Mouse (Mus musculus) heart, adult 2 months (tissue): Measurements from ENCODE around the gene Specc1. TPM values are rescaled to one million over a fixed set of nuclear protein-coding genes. Genes with fewer than 3 reads are reported as not detected.

Experiments
- DNase-seq, 2 experiments: peaks; one replicate each; pipeline ENCODE4 v3.0.0; 2021
- H3K27ac ChIP-seq: fragments of 200-600 bp; 2 replicates; pipeline ENCODE4 v1.8.1; 2022
- H3K27me3 ChIP-seq: fragments of 200-500 bp; 2 replicates; pipeline ENCODE4 v1.6.1; 2012; ENCODE audit warnings: mild to moderate bottlenecking, low read length, inconsistent platforms, mixed read lengths; ENCODE audit not compliant: control insufficient read depth, insufficient read depth
- H3K36me3 ChIP-seq: fragments of 200-500 bp; 2 replicates; pipeline ENCODE4 v1.6.1; 2012; ENCODE audit warnings: low read length, inconsistent platforms; ENCODE audit not compliant: control insufficient read depth, insufficient read depth
- H3K4me1 ChIP-seq: fragments of 200-500 bp; 2 replicates; pipeline ENCODE4 v1.6.1; 2011; ENCODE audit warnings: low read length; ENCODE audit not compliant: control insufficient read depth, insufficient read depth
- H3K4me3 ChIP-seq: fragments of 200-600 bp; 2 replicates; pipeline ENCODE4 v1.8.1; 2022
- H3K79me2 ChIP-seq: fragments of 200-500 bp; replicated peaks from 2 replicates; pipeline ENCODE4 v1.6.1; 2012; ENCODE audit warnings: mild to moderate bottlenecking, inconsistent platforms, low read length, moderate library complexity, mixed read lengths; ENCODE audit not compliant: control insufficient read depth, insufficient read depth
- H3K9ac ChIP-seq: fragments of 200-500 bp; 2 replicates; pipeline ENCODE4 v1.6.1; 2012; ENCODE audit warnings: low read depth, mild to moderate bottlenecking, control low read depth, inconsistent platforms, low read length, mixed read lengths
- CTCF ChIP-seq: fragments of 200-600 bp; IDR thresholded peaks from 2 replicates; pipeline ENCODE4 v1.8.1; 2022; ENCODE audit warnings: antibody characterized with exemption, mild to moderate bottlenecking, moderate library complexity
- EP300 ChIP-seq: fragments of 200-500 bp; IDR thresholded peaks from 2 replicates; pipeline ENCODE4 v1.6.1; 2011; ENCODE audit warnings: low read depth, low read length, control low read depth; ENCODE audit not compliant: insufficient read depth
- POLR2A ChIP-seq: fragments of 200-500 bp; IDR thresholded peaks from 2 replicates; pipeline ENCODE4 v1.6.1; 2011; ENCODE audit warnings: mild to moderate bottlenecking, low read depth, low read length, control low read depth; ENCODE audit not compliant: insufficient read depth
- WGBS: fragments of 180-500 bp; shearing (Covaris S2); methylation state at CpG from one replicate; pipeline ENCODE4 v1.1.7; 2018; 5-methylcytosine and 5-hydroxymethylcytosine counted together
- intact Hi-C: fragments of 180-260 bp; cut with DNase I; formaldehyde crosslinking; loops from one replicate; pipeline ENCODE4 v1.15.1; 2025
- polyA plus RNA-seq: library from polyadenylated mRNA; depleted of rRNA; stranded (reverse); fragments of >200 nt; gene quantifications from 2 replicates; pipeline ENCODE4 v1.2.3, GENCODE M21; 2012
- total RNA-seq, 2 experiments: library from RNA; stranded (reverse); gene quantifications; 2 replicates each; pipeline ENCODE4 v1.2.3; 2021

Specc1 gene
- total and polyA plus RNA-seq, 3 experiments, result 3.5 to 21.6 (median 4.6) TPM

GRCm38 (mm10) chr11:62086648-62087047, 130.1 kb downstream of the Specc1 start:
- WGBS, result 89% methylated on average over 2 of the region's 2 CpGs

GRCm38 (mm10) chr11:62087051-62087450, 130.5 kb downstream of the Specc1 start:
- no peak for DNase-seq
- Histone ChIP-seq H3K36me3 (no peaks in the 10 kb centered on the region), H3K79me2 (no peaks in the 10 kb centered on the region), H3K4me3 (no peak overlapping the region), H3K27me3 (no peaks in the 10 kb centered on the region), H3K4me1 (no peaks in the 10 kb centered on the region), H3K9ac (no peak overlapping the region), H3K27ac (no peak overlapping the region)
- 76% methylated on average over 1 of the region's 1 CpGs for WGBS
- TF ChIP-seq POLR2A (no peak), EP300 (no peak), CTCF (no peak)
- intact Hi-C loops, result no loop called here

More at GRCm38 (mm10) chr11:62086648-62087047, 130.1 kb downstream of the Specc1 start:
- DNase-seq, result no peak
- no peaks in the 10 kb centered on the region for H3K36me3 ChIP-seq
- no peak overlapping the region for H3K9ac ChIP-seq
- H3K27ac ChIP-seq, result no peak overlapping the region
- intact Hi-C loops, result no loop called here
- no peaks in the 10 kb centered on the region for H3K4me1 ChIP-seq
- no peak for TF ChIP-seq CTCF
- no peak for TF ChIP-seq EP300
- no peak for TF ChIP-seq POLR2A
- H3K79me2 ChIP-seq, result no peaks in the 10 kb centered on the region
- no peaks in the 10 kb centered on the region for H3K27me3 ChIP-seq
- H3K4me3 ChIP-seq, result no peak overlapping the region

- 90% methylated on average over 3 of the region's 3 CpGs for WGBS
- no peaks in the 10 kb centered on the region for H3K4me1 ChIP-seq
- intact Hi-C loops, result no loop called here
- H3K27me3 ChIP-seq, result no peaks in the 10 kb centered on the region
- no peaks in the 10 kb centered on the region for H3K36me3 ChIP-seq
- H3K79me2 ChIP-seq, result no peaks in the 10 kb centered on the region
- no peak overlapping the region for H3K9ac ChIP-seq
- DNase-seq, result no peak
- H3K4me3 ChIP-seq, result no peak overlapping the region
- no peak overlapping the region for H3K27ac ChIP-seq
- TF ChIP-seq POLR2A (no peak), CTCF (no peak), EP300 (no peak)
Observed at GRCm38 (mm10) chr11:62088651-62089050, 132.1 kb downstream of the Specc1 start.

GRCm38 (mm10) chr11:62090321-62090720, 133.8 kb downstream of the Specc1 start:
- no peaks in the 10 kb centered on the region for H3K4me1 ChIP-seq
- TF ChIP-seq EP300, result no peak
- TF ChIP-seq POLR2A, result no peak
- TF ChIP-seq CTCF, result no peak
- intact Hi-C loops, result no loop called here
- no peaks in the 10 kb centered on the region for H3K36me3 ChIP-seq
- H3K79me2 ChIP-seq, result no peaks in the 10 kb centered on the region
- H3K9ac ChIP-seq, result no peak overlapping the region
- WGBS, result 87% methylated on average over 6 of the region's 6 CpGs
- H3K4me3 ChIP-seq, result no peak overlapping the region
- no peak for DNase-seq
- no peaks in the 10 kb centered on the region for H3K27me3 ChIP-seq
- no peak overlapping the region for H3K27ac ChIP-seq

- no peak overlapping the region for H3K9ac ChIP-seq
- 20% methylated on average over 3 of the region's 3 CpGs for WGBS
- no peaks in the 10 kb centered on the region for H3K27me3 ChIP-seq
- TF ChIP-seq POLR2A (no peak), CTCF (no peak), EP300 (no peak)
- H3K27ac ChIP-seq, result no peak overlapping the region
- DNase-seq, result no peak
- no peaks in the 10 kb centered on the region for H3K36me3 ChIP-seq
- no peaks in the 10 kb centered on the region for H3K79me2 ChIP-seq
- intact Hi-C loops, result no loop called here
- no peak overlapping the region for H3K4me3 ChIP-seq
- no peaks in the 10 kb centered on the region for H3K4me1 ChIP-seq
Observed at GRCm38 (mm10) chr11:62103380-62103911, 146.9 kb downstream of the Specc1 start.

GRCm38 (mm10) chr11:62106401-62106871, 149.9 kb downstream of the Specc1 start:
- Histone ChIP-seq H3K36me3 (no peaks in the 10 kb centered on the region), H3K9ac (no peak overlapping the region), H3K4me1 (no peaks in the 10 kb centered on the region), H3K27me3 (no peaks in the 10 kb centered on the region), H3K4me3 (no peak overlapping the region), H3K79me2 (no peaks in the 10 kb centered on the region), H3K27ac (no peak overlapping the region)
- 70% methylated on average over 1 of the region's 1 CpGs for WGBS
- DNase-seq, result no peak
- TF ChIP-seq CTCF, result no peak
- intact Hi-C loops, result no loop called here
